Mouse (Mus musculus) heart, embryonic 14.5 days (tissue): ENCODE results near the gene Gm10436. TPM values are rescaled to one million over a fixed set of nuclear protein-coding genes. Genes with fewer than 3 reads are reported as not detected.
"Not testable (repeated sequence)": the region's sequence is repeated elsewhere in the genome, so short reads cannot be mapped to it uniquely, and the experiment has no call there.

Experiments used
- ATAC-seq: fragments of 200-750 bp; cut with Nextera tagmentation; 2 replicates; pipeline ENCODE4 v1.8.0; 2017; ENCODE audit warnings: low read depth, moderate TSS enrichment; ENCODE audit not compliant: insufficient number of reproducible peaks, insufficient read depth, low FRiP score
- H3K27ac ChIP-seq, 2 experiments: fragments of 200-500 bp in 1 of 2; fragments of 300-500 bp in 1 of 2; sonication (generic) in 1 of 2; replicated peaks in 1 of 2; 2 replicates each; pipeline ENCODE4 v1.5.1; 2012 to 2014; ENCODE audit warnings: low read depth in 2 of 2, low read length in 2 of 2, control low read depth in 1 of 2, mild to moderate bottlenecking in 1 of 2, mixed read lengths in 1 of 2; ENCODE audit not compliant: control insufficient read depth in 1 of 2, insufficient read depth in 1 of 2
- H3K27me3 ChIP-seq: fragments of 300-500 bp; sonication (generic); 2 replicates; pipeline ENCODE4 v1.6.1; 2014; ENCODE audit warnings: mild to moderate bottlenecking, low read length, control low read depth; ENCODE audit not compliant: control insufficient read depth, insufficient read depth
- H3K36me3 ChIP-seq: fragments of 300-500 bp; sonication (generic); 2 replicates; pipeline ENCODE4 v1.6.1; 2014; ENCODE audit warnings: mild to moderate bottlenecking, control low read depth, low read length, mixed read lengths; ENCODE audit not compliant: control insufficient read depth, insufficient read depth
- H3K4me1 ChIP-seq, 2 experiments: fragments of 200-500 bp in 1 of 2; fragments of 300-500 bp in 1 of 2; sonication (generic) in 1 of 2; 2 replicates each; pipeline ENCODE4 v1.6.1; 2012 to 2014; ENCODE audit warnings: low read length in 2 of 2, control low read depth in 1 of 2, mixed read lengths in 1 of 2; ENCODE audit not compliant: control insufficient read depth in 2 of 2, insufficient read depth in 2 of 2
- H3K4me2 ChIP-seq: fragments of 300-500 bp; sonication (generic); 2 replicates; pipeline ENCODE4 v1.6.1; 2014; ENCODE audit warnings: mild to moderate bottlenecking, low read length
- H3K4me3 ChIP-seq, 2 experiments: fragments of 200-500 bp in 1 of 2; fragments of 300-500 bp in 1 of 2; sonication (generic) in 1 of 2; 2 replicates each; pipeline ENCODE4 v1.5.1; 2012 to 2014; ENCODE audit warnings: low read length in 2 of 2, mild to moderate bottlenecking in 2 of 2, control low read depth in 1 of 2, low read depth in 1 of 2, moderate library complexity in 1 of 2; ENCODE audit not compliant: control insufficient read depth in 1 of 2, insufficient read depth in 1 of 2
- H3K9ac ChIP-seq: fragments of 300-500 bp; sonication (generic); 2 replicates; pipeline ENCODE4 v1.6.1; 2014; ENCODE audit warnings: mild to moderate bottlenecking, low read length
- H3K9me3 ChIP-seq: fragments of 300-500 bp; sonication (generic); 2 replicates; pipeline ENCODE4 v1.6.1; 2016; ENCODE audit warnings: low read length, control low read depth; ENCODE audit not compliant: control insufficient read depth
- WGBS: fragments of 180-500 bp; shearing (Covaris S2); extraction: QIAGEN DNeasy Blood & Tissue Kit; methylation state at CpG from one replicate; pipeline ENCODE4 v1.1.7; 2014; 5-methylcytosine and 5-hydroxymethylcytosine counted together
- polyA plus RNA-seq: library from polyadenylated mRNA; unstranded; fragments of >200 nt; fragmentation: Nextera tagmentation; extraction: Ambion mirVana; gene quantifications from 2 replicates; pipeline ENCODE4 v1.2.1, GENCODE M21; 2014

The Gm10436 gene
- not detected in 2 replicates for polyA plus RNA-seq

DNA sequence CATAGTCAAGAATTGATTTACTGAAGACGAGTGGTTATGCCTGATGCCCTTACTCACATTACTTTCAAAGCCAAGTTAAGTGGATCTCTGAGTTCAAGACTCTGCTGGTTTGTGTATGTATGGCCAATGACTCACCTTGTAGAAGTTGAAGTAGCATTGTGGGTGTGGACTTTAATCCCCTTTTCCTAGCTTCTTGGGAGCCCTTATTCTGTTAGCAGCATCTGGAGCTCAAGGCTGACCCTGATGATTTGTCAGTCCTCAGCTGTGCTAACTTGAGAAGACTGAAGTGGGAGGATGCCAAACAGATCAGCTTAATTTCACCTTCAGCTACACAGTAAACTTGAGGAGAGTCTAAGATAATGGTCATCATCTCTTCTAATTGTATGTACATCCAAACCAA lies at the start of gene Gm10436:
Gene Gm10436 (minus strand): TSS at position 101 of the 400 bp plus-strand sequence.
- not testable (repeated sequence) for H3K36me3 ChIP-seq, H3K4me2 ChIP-seq, H3K9me3 ChIP-seq, H3K27me3 ChIP-seq, ATAC-seq, H3K4me1 ChIP-seq, H3K9ac ChIP-seq, H3K4me3 ChIP-seq, H3K27ac ChIP-seq
- 50% methylated on average over 1 of the region's 1 CpGs for WGBS

- no peak overlapping the region for H3K4me2 ChIP-seq
- 0 out of 2 replicates have a peak, but pooled peaks cover 2% of the 10 kb centered on the region for H3K9me3 ChIP-seq
- no peak for ATAC-seq
- H3K36me3 ChIP-seq, result no peaks in the 10 kb centered on the region
- no peaks in the 10 kb centered on the region for H3K4me1 ChIP-seq
- WGBS, result 74% methylated on average over 3 of the region's 3 CpGs
- no peak overlapping the region for H3K9ac ChIP-seq
- no peak overlapping the region for H3K4me3 ChIP-seq
- H3K27ac ChIP-seq, result no peak overlapping the region
- H3K27me3 ChIP-seq, result no peaks in the 10 kb centered on the region
Observed at GRCm38 (mm10) chr12:88219445-88219844, 37.5 kb upstream of the Gm10436 start.

DNA sequence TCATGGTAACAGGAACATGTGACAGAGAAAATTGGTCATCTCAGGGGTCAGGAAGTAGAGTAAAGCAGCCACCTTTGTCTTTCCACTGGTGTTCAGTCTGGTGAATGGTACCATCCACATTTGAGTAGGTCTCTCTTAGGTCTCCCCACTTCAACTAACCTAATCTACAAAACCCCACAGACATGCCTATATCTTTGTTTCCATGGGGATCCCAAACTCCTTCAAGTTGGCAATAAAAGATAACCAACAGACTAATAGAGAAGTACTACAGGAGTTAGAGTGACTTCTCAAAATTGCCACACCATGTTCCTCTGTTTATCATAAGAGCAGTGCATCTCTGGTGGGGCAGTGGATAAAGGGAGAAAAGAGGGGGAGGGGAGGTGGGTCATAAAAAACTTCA lies 36.2 kb upstream of the Gm10436 start:
- H3K27me3 ChIP-seq, H3K27ac ChIP-seq, H3K4me3 ChIP-seq, H3K4me1 ChIP-seq, H3K36me3 ChIP-seq, H3K4me2 ChIP-seq, H3K9ac ChIP-seq, ATAC-seq, H3K9me3 ChIP-seq: not testable (repeated sequence)

DNA sequence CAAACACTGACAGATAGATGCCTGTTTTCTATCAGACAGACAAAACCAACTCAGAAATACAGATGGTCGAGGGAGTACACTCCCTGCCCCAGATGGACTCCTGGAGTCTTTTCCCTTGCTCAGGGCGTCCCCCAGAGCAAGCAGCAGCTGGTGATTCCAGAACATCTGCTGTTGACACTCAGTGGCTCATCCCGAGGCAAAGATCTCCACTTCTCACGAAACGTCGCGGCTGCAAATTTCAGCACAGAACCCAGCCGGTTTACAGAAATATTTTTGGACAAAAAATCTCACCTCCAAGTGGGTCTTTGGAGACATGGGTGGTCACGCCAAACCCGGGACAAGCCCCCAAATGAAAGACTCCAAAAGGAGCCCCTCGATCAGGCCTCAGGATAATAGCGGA lies 32.7 kb upstream of the Gm10436 start:
- H3K4me2 ChIP-seq, result no peak overlapping the region
- H3K9me3 ChIP-seq, result 0 out of 2 replicates have a peak, but pooled peaks cover 2% of the 10 kb centered on the region
- H3K27me3 ChIP-seq, result no peaks in the 10 kb centered on the region
- H3K9ac ChIP-seq, result no peak overlapping the region
- no peak for ATAC-seq
- H3K4me1 ChIP-seq, result no peaks in the 10 kb centered on the region
- H3K36me3 ChIP-seq, result no peaks in the 10 kb centered on the region
- no peak overlapping the region for H3K27ac ChIP-seq
- H3K4me3 ChIP-seq, result no peak overlapping the region
- WGBS, result 81% methylated on average over 12 of the region's 12 CpGs

- not testable (repeated sequence) for H3K9me3 ChIP-seq, H3K36me3 ChIP-seq, H3K9ac ChIP-seq, H3K4me1 ChIP-seq, H3K27me3 ChIP-seq, H3K4me2 ChIP-seq, ATAC-seq, H3K4me3 ChIP-seq, H3K27ac ChIP-seq
- 79% methylated on average over 9 of the region's 9 CpGs for WGBS
Observed at GRCm38 (mm10) chr12:88211458-88211857, 29.6 kb upstream of the Gm10436 start.

- Histone ChIP-seq H3K9ac (no peak overlapping the region), H3K36me3 (no peaks in the 10 kb centered on the region), H3K27me3 (no peaks in the 10 kb centered on the region), H3K27ac (no peak overlapping the region), H3K4me1 (no peaks in the 10 kb centered on the region), H3K4me3 (no peak overlapping the region), H3K9me3 (no peaks in the 10 kb centered on the region), H3K4me2 (no peak overlapping the region)
- no peak for ATAC-seq
- 87% methylated on average over 2 of the region's 2 CpGs for WGBS
Observed at GRCm38 (mm10) chr12:88202856-88203255, 20.9 kb upstream of the Gm10436 start.

Other genes with a start within 250 kb of the Gm10436 start
- gene Gm2042, start 228.0 kb downstream of the Gm10436 start, polyA plus RNA-seq, result not detected in 2 replicates
- gene Gm2075, start 170.3 kb downstream of the Gm10436 start, polyA plus RNA-seq, result not detected in 2 replicates
- not detected in 2 replicates for gene Gm6803, start 163.3 kb downstream of the Gm10436 start, polyA plus RNA-seq
- not detected in 2 replicates for gene Gm2056, start 155.1 kb downstream of the Gm10436 start, polyA plus RNA-seq
- gene Gm16368, start 98.4 kb downstream of the Gm10436 start, polyA plus RNA-seq, result not detected in 2 replicates
- not detected in 2 replicates for gene Gm8332, start 68.0 kb upstream of the Gm10436 start, polyA plus RNA-seq
- not detected in 2 replicates for gene Gm5662, start 92.4 kb upstream of the Gm10436 start, polyA plus RNA-seq
- not detected in 2 replicates for gene Gm5039, start 141.9 kb upstream of the Gm10436 start, polyA plus RNA-seq
- gene Adck1, start 178.4 kb upstream of the Gm10436 start, polyA plus RNA-seq, result 12.9 and 13.8 TPM in 2 replicates